Mouse (Mus musculus) mouse trophoblast stem cell (cell line): ENCODE results near the gene Ascc2.

Source experiments
- in situ Hi-C, 2 experiments: fragments of 300-500 bp; cut with MseI, MboI; formaldehyde crosslinking; loops; 2 replicates in 1 of 2; 3 replicates in 1 of 2; pipeline ENCODE4 v1.15.1; 2025

Ascc2 gene

DNA sequence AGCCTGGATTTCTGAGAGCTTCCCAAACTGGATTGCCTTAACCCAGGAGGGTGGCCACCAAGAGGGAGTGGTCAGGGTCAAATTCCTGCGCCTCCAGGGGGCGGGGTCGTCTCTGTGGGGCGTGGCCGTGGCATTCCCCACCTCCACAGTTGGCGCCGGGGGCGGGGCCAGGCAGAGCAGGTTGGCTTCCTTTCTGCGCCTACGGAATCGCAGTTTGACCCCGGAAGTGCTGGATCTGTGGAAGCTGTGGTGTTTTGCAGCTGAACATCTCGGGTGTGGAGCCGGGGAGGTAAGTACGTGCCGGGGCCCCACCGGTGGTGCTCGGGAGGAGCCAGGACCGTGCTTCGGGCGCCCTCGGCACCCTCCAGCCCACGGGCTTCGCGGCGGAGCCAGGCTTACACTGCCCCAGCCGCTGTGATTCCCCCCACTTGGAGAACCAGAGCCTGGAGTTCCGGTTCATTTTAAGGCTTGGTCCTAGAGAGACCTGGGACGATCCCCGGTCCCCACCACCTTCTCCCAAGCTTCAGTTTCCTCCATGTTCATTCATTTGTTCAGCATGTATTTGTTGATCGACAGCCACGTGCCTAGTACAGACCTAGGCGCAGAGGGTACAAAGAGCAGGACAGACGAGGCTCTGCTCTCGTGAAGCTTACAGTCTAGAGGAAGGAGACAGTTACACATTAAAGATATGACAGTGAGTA, at the start of gene Ascc2:
Ascc2 (plus strand) TSS at position 214 of the 701 bp plus-strand sequence.
- in situ Hi-C loops = no loop called here

- in situ Hi-C loops = no loop called here
Observed at GRCm38 (mm10) chr11:4591811-4592210, 45.7 kb upstream of the Ascc2 start.

DNA sequence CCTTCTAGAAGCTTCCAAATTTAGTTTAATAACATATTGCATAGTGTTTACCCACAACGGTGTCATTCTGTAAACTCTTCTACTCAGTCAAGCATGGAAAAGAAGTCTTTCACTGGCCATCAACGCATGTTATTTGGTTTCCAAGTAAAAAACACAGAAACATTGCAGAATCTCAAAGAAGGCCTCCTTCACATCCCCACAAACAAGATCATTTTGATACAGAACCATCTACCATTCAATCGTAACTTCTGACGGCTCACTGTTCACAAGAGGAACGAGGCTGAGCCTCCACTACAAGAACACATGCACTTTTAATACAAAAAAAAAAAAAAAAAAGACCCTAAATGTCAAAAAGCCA, 44.1 kb upstream of the Ascc2 start:
- in situ Hi-C loops = no loop called here

- in situ Hi-C loops = no loop called here
Observed at GRCm38 (mm10) chr11:4593849-4594607, 43.5 kb upstream of the Ascc2 start.

GRCm38 (mm10) chr11:4594608-4595500, 42.7 kb upstream of the Ascc2 start, which contains the start of gene Mtmr3:
Mtmr3 (minus strand) TSS chr11:4594863.
- in situ Hi-C loops = no loop called here

DNA sequence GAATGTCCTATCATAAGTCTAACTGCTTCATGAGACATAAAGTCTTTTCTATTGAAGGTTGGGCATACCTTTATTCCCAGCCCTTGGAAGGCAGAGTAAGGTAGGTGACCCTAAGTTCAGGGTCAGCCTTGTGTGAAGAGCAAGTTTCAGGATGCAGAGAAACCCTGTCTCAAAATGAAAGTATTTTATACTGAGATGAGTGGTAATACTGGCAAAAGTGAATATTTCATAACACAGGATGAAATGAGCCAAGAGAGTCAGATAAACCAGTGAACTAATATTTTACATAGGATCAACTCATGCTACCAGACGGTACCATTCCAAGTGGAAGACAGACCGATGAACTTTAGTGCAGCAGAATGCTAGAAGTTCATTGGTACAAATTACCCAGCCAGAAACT, 39.1 kb upstream of the Ascc2 start:
- in situ Hi-C loops = no loop called here

DNA sequence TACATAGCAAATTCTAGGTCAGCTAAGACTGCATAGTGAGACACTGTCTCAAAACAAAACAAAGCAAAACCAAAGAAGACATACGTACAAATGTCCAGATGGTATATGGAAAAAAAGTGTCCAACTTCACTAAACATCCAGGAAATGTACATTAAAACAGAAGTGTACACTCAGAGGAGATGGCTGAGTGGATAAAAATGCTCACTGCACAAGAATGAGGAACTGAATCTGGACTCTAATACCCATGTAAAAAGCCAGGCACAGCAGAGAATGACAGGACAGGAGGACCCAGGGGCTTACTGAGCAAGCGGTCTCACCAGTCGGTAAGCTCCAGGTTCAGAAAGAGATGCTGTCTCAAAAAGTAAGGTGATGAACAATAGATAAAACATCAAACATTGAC, 37.6 kb upstream of the Ascc2 start:
- in situ Hi-C loops = no loop called here

- in situ Hi-C loops = no loop called here
Observed at GRCm38 (mm10) chr11:4601890-4602289, 35.7 kb upstream of the Ascc2 start.

DNA sequence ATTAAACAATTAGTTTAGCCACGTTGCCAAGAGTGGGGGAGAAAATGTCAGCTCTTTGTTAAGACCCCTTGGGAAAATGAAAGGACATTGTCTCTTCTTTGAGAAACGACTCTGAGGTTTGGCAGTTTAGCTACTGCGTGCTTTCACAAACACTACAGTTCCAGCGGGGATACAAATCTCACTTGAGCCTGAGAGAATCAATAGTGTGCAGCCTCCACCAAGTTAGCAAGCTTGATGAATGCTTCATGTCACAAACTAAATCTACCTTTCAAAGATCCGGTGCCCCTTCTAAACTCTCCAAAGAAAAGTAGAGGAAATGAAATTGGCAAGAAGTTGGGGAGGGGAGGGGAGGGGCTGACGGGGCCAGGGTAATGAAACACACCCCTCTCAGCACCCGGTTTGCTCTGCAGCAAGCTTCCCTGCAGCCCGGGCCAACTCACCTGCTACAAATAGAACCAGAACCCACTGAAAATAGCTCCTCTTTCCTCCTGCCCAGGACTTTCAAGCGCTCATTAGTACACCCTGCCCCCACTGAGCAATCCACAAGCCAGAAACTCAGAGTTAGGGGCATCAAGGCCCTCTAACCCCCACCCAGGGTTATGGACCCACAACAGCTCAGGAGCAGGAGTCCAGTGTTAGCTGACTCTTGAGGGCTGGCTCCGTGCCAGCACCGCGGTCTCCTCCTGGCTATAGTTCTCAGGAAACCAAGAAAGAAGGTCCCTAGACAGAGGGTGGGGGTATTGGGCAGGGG, 34.7 kb upstream of the Ascc2 start:
- in situ Hi-C loops = no loop called here

DNA sequence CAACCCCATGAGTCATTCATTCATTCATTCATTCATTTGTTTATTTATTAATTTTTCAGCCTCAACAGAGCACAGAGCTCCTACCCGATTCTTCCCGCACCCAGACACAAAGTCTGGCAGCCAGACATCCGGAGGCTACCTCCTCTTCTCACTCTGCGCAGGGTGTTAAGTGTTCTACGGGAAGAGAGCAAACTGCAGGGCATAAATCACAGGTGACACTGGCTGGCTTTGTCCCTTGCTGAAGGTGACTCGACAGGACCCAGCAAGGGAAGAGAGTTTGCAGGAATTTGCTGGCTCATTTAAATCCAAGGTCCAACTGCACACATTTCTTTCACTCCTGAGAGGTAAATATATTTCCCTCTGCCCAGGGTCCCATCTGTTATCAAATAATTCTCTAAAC, 33.1 kb upstream of the Ascc2 start:
- in situ Hi-C loops = no loop called here

DNA sequence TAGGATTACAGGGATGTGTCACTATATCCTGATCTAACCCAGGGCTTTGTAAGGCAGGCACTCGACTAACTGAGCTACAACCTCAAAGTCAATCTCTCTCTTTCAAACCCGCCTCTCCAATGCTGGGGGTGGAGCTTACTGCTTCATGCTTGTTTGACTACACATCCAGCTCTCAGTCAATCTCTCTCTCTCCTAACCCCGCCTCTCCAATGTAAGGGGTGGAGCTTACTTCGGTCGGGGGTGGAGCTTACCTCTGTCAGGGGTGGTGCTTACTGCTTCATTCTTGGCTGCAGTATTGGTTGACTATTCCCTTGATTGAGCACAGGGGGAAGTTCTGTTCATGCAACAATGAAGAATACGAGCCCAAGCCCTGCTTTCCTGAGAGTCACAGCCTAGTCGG, 32.1 kb upstream of the Ascc2 start:
- in situ Hi-C loops = no loop called here

DNA sequence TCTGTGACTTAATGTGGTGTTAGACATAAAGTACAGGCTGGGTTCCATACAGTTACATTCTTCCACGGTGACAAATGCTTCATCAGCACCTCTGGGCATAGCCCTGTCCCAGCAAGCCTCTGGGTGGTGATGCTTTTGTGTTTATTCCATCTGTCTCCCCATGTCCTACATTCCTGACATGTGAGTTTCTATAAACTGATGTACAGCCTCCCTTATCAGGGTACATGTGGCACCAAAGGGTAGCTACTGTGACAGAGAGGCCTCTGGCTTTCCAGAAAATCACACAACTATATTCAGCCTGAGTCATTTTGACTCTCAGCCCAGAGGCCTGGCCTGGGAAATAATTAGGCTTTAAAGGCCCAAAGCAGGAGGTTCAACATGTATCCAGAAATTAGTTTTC, 31.0 kb upstream of the Ascc2 start:
- in situ Hi-C loops = no loop called here

DNA sequence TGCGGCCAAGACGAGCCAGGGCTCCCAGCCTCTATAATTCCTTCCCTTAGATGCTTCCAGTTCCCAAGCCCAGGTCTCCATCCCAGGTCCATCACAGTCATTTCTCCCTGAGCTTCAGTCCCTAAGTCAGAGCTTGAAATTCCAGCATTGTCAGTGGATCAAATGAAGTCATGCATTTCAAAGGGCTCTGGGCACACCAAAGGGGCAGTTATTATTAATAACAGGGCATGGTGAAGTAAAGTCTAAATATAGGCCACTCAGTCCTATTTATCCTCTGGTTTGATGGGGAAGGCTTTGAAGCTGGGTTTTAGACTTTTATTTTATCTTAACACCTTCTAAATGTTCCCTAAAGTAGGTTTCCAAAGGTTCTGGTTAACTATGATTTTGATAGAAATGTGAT, 25.6 kb upstream of the Ascc2 start:
- in situ Hi-C loops = no loop called here

- in situ Hi-C loops = no loop called here
Observed at GRCm38 (mm10) chr11:4620017-4620485, 17.5 kb upstream of the Ascc2 start, which contains the start of gene Gm11032. Gm11032 (plus strand) TSS chr11:4620067.

DNA sequence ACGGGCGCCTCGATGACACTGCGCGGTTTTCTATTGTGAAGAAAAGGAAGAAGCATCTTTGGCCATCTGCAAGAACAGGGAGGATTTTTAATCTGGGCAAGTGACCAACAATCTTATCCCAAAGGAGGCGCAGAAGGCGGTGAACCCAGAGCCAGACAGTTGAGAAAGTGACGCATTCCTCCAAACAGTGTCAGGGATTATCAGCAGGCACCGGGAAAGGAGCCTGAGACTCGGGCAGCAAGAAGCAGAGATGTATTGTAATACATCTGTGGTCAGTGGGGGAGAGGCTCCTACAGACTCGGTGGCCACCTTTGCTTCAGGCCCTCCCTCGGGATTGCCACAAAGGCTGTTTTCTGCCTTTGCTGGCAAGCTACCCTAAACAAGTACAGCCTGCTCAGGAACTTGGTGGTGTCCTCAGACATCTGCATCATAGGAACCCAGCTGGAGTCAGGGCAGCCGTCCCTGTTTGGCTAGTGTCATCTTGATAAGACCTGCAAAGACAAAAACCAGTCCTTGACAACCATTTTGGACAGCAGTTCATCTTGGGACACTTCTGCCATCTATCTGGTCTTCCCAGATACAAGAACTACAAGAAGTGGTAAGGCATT, 16.9 kb upstream of the Ascc2 start:
- in situ Hi-C loops = no loop called here

DNA sequence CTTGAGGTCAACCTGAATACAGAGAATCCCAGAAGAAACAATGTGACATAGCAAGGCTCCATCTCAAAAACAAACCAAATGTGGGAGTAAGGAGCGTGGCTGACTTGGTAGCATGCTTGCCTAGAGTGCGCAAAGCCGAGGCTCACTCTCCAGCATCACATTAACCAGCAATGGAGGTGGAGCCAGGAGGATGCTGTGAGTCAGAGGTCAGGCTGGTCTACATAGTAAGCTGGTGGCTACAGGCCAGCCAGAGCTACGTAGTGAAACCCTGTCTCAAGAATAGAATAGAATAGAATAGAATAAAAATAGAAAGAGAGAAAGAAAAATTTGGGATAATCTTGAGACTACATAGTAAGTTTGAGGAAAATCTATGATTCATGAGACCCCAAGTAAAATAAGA, 15.7 kb upstream of the Ascc2 start:
- in situ Hi-C loops = no loop called here

GRCm38 (mm10) chr11:4622442-4622986, 15.0 kb upstream of the Ascc2 start:
- in situ Hi-C loops = no loop called here

DNA sequence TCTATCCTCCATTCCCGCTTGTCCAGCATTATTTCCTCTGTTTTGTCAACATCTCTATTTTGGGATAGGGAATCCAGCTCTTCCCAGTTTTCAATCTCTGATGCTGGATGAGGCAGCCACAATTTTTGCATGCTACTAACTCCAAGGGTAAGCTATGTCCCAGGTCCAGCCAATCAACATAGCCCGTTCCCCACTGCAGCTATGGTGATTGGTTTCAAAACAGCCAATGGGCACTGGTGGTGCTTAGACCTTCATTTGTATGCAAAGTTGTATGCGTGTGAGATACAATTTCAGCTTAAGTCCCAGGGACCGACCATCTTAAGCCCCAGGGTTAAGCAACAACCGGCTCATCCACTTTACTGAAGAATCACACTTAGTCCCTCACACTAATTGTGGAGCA, 14.6 kb upstream of the Ascc2 start:
- in situ Hi-C loops = no loop called here

GRCm38 (mm10) chr11:4625931-4626330, 11.6 kb upstream of the Ascc2 start:
- in situ Hi-C loops = no loop called here

- in situ Hi-C loops = no loop called here
Observed at GRCm38 (mm10) chr11:4627636-4628035, 9.9 kb upstream of the Ascc2 start.

GRCm38 (mm10) chr11:4629861-4630280, 7.7 kb upstream of the Ascc2 start:
- in situ Hi-C loops = no loop called here
